ENCODE assay signal across 16 mouse cellular contexts in genomic region chr6:36969249-36969885, GRCm38 (mm10).
"Had no signal": no experiment of that assay in that cellular context is flagged by ENCODE, and none has a peak within 500 bp of the region (broad histone marks: within the 10 kb centered on the region; RNA-seq: fewer than 3 reads in every experiment).

No protein-coding gene starts in this region.

- H3K9me3 ChIP-seq: kidney, embryonic 15.5 days; liver, embryonic 13.5 days; neural tube, embryonic 12.5 days had no signal

- H3K4me3 ChIP-seq: kidney, embryonic 15.5 days; left cerebral cortex, adult 2 months; liver, embryonic 13.5 days; myocyte; neural tube, embryonic 12.5 days had no signal

- DNase-seq: kidney, adult 8-10 months; kidney, postnatal 10 days; kidney, postnatal 36 days; layer of hippocampus, postnatal 36 days; liver, embryonic 13.5 days; lung, adult 2 months; lung, postnatal 14 days; lung, postnatal 4 days; midbrain, embryonic 14.5 days; thymus, adult 18-20 months; thymus, postnatal 36 days had no signal

- H3K4me1 ChIP-seq: liver, embryonic 13.5 days; neural tube, embryonic 12.5 days had no signal

- H3K4me2 ChIP-seq: kidney, embryonic 15.5 days; liver, embryonic 13.5 days; midbrain, embryonic 11.5 days; neural tube, embryonic 12.5 days had no signal

- H3K27me3 ChIP-seq: kidney, embryonic 15.5 days; liver, embryonic 13.5 days; neural tube, embryonic 12.5 days had no signal

- H3K27ac ChIP-seq: kidney, embryonic 15.5 days; left cerebral cortex, adult 2 months; liver, embryonic 13.5 days; neural tube, embryonic 12.5 days had no signal

- H3K9ac ChIP-seq: kidney, embryonic 15.5 days; liver, embryonic 13.5 days; neural tube, embryonic 12.5 days had no signal

- H3K36me3 ChIP-seq: kidney, embryonic 15.5 days; liver, embryonic 13.5 days; neural tube, embryonic 12.5 days had no signal
